Comparison of ENCODE assay signal across 16 mouse cellular contexts in genomic region chr17:21375311-21375710, GRCm38 (mm10). TPM values are rescaled to one million over a fixed set of nuclear protein-coding genes. Genes with fewer than 3 reads are reported as not detected.
"Had no signal": no experiment of that assay in that cellular context is flagged by ENCODE, and none has a peak within 500 bp of the region (broad histone marks: within the 10 kb centered on the region; RNA-seq: fewer than 3 reads in every experiment).

No protein-coding gene starts in this region.

- H3K4me2 ChIP-seq: neural tube, embryonic 15.5 days; stomach, embryonic 15.5 days had no signal

- H3K27me3 ChIP-seq: neural tube, embryonic 15.5 days; stomach, embryonic 15.5 days had no signal

- H3K4me3 ChIP-seq: neural tube, embryonic 15.5 days; stomach, embryonic 15.5 days had no signal

- H3K27ac ChIP-seq: neural tube, embryonic 15.5 days; stomach, embryonic 15.5 days; stomach, postnatal 0 days had no signal

- DNase-seq: retina, postnatal 1 day; right cerebral cortex, adult 18-20 months; right cerebral cortex, postnatal 14 days; right cerebral cortex, postnatal 25 days; right cerebral cortex, postnatal 4 days; spleen, adult 18-20 months; thymus, adult 18-20 months; thymus, adult 2 months; thymus, postnatal 14 days; thymus, postnatal 25 days; thymus, postnatal 36 days; thymus, postnatal 4 days had no signal

- H3K9me3 ChIP-seq: neural tube, embryonic 15.5 days; stomach, embryonic 15.5 days had no signal

- H3K4me1 ChIP-seq: neural tube, embryonic 15.5 days; stomach, embryonic 15.5 days had no signal

- H3K9ac ChIP-seq: neural tube, embryonic 15.5 days; stomach, embryonic 15.5 days had no signal

- H3K36me3 ChIP-seq: neural tube, embryonic 15.5 days; stomach, embryonic 15.5 days had no signal

RNA-seq across cellular contexts. Expression of gene Zfp54, which starts 47.7 kb away (rescaled TPM):
- polyA plus RNA-seq: small intestine, adult 2 months had no signal
